8 mouse cellular contexts compared by ENCODE assay signal in genomic region chr5:52910159-52910591, GRCm38 (mm10).
DNase-seq lines count a peak whose midpoint lies in the region; ATAC-seq lines count a peak whose summit lies in the region.

No protein-coding gene starts in this region.

- H3K4me2 ChIP-seq in heart, embryonic 12.5 days: peak overlapping the region; percentile 60
- H3K4me2 ChIP-seq in liver, embryonic 12.5 days: peak overlapping the region; percentile 67

- no peaks in the 10 kb centered on the region for H3K9me3 ChIP-seq in heart, embryonic 12.5 days (replicated peaks)
- no peaks in the 10 kb centered on the region for H3K9me3 ChIP-seq in liver, embryonic 12.5 days (replicated peaks)

- DNase-seq in kidney, postnatal 10 days: peak; percentile 16
- no peak for DNase-seq in kidney, adult 8-10 months
- DNase-seq in adrenal gland, postnatal 10 days: peak; percentile 46
- no peak for DNase-seq in cerebellum, adult 9-10 months
- no peak for DNase-seq in gastrocnemius, postnatal 4 days (ENCODE audit: low spot score in 2 of 2)

- H3K4me3 ChIP-seq in heart, embryonic 12.5 days: peak overlapping the region; percentile 34
- peak overlapping the region; percentile 39 for H3K4me3 ChIP-seq in liver, embryonic 12.5 days

- ATAC-seq in heart, embryonic 12.5 days (ENCODE audit: insufficient number of reproducible peaks, low FRiP score): peak; percentile 59; the same call in 1 of the 2 replicates
- peak; percentile 51; the same call in 1 of the 2 replicates for ATAC-seq in liver, embryonic 12.5 days
- peak; percentile 53; the same call in 1 of the 2 replicates for ATAC-seq in monocyte, adult 5-6 weeks (replicated peaks; ENCODE audit: insufficient number of reproducible peaks, low FRiP score, low TSS enrichment, poor library complexity, severe bottlenecking)

- WGBS in heart, embryonic 12.5 days: 10% methylated on average over 12 of the region's 12 CpGs
- 15% methylated on average over 12 of the region's 12 CpGs for WGBS in liver, embryonic 12.5 days (ENCODE audit: insufficient replicate concordance)

- no peaks in the 10 kb centered on the region for H3K36me3 ChIP-seq in heart, embryonic 12.5 days
- no peaks in the 10 kb centered on the region for H3K36me3 ChIP-seq in liver, embryonic 12.5 days

- 0 out of 2 replicates have a peak overlapping the region, but pooled peaks have one; percentile 30 for H3K27ac ChIP-seq in heart, embryonic 12.5 days (ENCODE audit: poor library complexity, severe bottlenecking)
- no peak overlapping the region for H3K27ac ChIP-seq in liver, embryonic 12.5 days

- 0 out of 2 replicates have a peak, but pooled peaks cover 5% of the 10 kb centered on the region for H3K4me1 ChIP-seq in heart, embryonic 12.5 days (replicated peaks)
- H3K4me1 ChIP-seq in liver, embryonic 12.5 days: peaks cover 7% of the 10 kb centered on the region; the same call in 1 of the 2 replicates

- H3K9ac ChIP-seq in heart, embryonic 12.5 days: no peak overlapping the region
- H3K9ac ChIP-seq in liver, embryonic 12.5 days: no peak overlapping the region

- no peaks in the 10 kb centered on the region; the same call in 1 of the 2 replicates for H3K27me3 ChIP-seq in heart, embryonic 12.5 days (replicated peaks)
- H3K27me3 ChIP-seq in liver, embryonic 12.5 days (replicated peaks): no peaks in the 10 kb centered on the region

Comparison
In these comparisons a context has a peak if more than half of its experiments do, and no peak if none do; other contexts are left out.
1. DNase-seq: peak in kidney, postnatal 10 days (single experiment) and adrenal gland, postnatal 10 days (single experiment); none in kidney, adult 8-10 months (0 of 2), cerebellum, adult 9-10 months (single experiment) and gastrocnemius, postnatal 4 days (0 of 2).
2. Peak in every context shown above with its lines, with median percentiles within 50 percentile points of each other: ATAC-seq.